Mouse (Mus musculus) embryonic fibroblast, embryonic 13.5 days (primary cell): Measurements from ENCODE around the gene Nsmf.

Source experiments
- CTCF ChIP-seq: IDR thresholded peaks from 2 replicates; pipeline ENCODE4 v1.5.1; 2011; ENCODE audit warnings: mild to moderate bottlenecking, control low read depth, low read length, moderate library complexity, borderline replicate concordance; ENCODE audit not compliant: insufficient read depth
- POLR2A ChIP-seq: IDR thresholded peaks from 2 replicates; pipeline ENCODE4 v1.6.1; 2011; ENCODE audit warnings: low read depth, mild to moderate bottlenecking, control low read depth, low read length, moderate library complexity

DNA sequence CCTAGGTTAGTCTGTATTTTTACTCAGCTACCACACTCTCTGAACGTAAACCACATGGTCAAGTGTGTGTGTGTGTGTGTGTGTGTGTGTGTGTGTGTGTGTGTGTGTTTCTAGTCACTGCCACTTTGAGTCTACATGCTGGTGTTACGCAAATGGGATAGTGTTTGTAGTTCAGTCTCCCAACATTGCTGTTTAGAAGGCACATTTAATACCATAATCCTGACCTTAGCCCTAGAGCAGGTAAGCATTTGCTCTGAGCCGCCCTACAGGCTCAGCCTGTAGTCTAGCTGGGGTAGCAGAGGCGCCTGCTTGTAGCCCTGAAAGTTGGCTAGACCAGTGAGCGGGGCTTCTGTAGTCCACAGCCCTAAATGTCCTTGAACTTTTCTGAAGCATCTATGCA is 9.4 kb downstream of the Nsmf start:
- no peak for TF ChIP-seq CTCF
- no peak for TF ChIP-seq POLR2A
